Mouse (Mus musculus) C2C12 (cell line): Measurements from ENCODE around the gene Thap3.

ENCODE experiments used
- CTCF ChIP-seq: IDR thresholded peaks from one replicate; pipeline ENCODE4 v1.5.1; 2011; ENCODE audit not compliant: control insufficient read depth, insufficient read depth, insufficient read length
- MYOG ChIP-seq: IDR thresholded peaks from one replicate; pipeline ENCODE4 v1.6.1; 2011; ENCODE audit not compliant: control insufficient read depth, insufficient read length; ENCODE audit errors: extremely low read depth

DNA sequence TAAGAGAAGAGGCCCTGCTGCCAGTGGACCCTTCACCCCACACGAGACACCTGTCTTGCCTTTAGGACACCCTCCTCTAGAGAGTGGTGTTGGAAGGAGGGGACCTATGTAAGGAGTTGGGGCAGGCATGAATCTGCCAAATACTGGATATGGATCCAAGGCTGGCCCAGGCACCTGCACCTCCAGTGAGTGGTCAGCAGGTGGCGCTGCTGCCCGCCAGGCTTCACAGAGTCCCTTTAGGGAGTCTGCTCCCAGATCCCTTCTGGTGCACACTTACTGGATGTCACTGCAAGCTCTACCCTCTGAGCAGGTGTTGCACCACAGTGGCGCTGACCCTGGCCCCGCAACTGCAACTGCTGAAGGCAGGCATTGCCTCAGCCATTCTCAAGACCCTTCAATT, 7.4 kb downstream of the Thap3 start:
- TF ChIP-seq MYOG (no peak), CTCF (peak; percentile 97)
